Mouse (Mus musculus) E14TG2a.4 (cell line): ENCODE results near the gene Tmem205.

Experiments
- CTCF ChIP-seq: conservative IDR thresholded peaks from 2 replicates; pipeline ENCODE4 v1.5.1; 2014; ENCODE audit warnings: low read length
- NANOG ChIP-seq: IDR thresholded peaks from 2 replicates; pipeline ENCODE4 v1.6.1; 2014; ENCODE audit warnings: borderline replicate concordance, low read length, mixed read lengths

DNA sequence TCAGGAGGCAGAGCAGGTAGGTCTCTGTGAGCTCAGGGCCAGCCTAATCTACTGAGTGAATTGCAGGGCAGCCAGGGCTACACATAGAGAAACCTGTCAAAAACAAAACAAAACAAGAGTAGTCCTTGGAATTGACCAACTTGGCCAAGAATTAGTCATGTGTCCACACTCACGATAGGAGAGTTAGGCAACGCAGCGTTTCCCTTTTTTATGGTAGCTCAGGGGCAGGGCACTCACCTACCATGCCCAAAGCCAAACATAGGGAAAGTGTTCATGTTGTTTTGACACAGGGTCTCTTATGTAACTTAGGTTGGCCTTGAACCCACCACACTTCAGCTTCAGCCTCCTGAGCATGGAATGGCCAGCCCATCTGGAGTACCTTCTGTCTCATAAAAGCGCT lies 41.9 kb upstream of the Tmem205 start:
- TF ChIP-seq CTCF: no peak
- TF ChIP-seq NANOG: no peak
